Mouse (Mus musculus) splenic B cell, adult 2 months (primary cell): ENCODE results near the gene Itga6.

ENCODE experiments used
- DNase-seq: peaks from one replicate; pipeline ENCODE4 v3.0.0-alpha.2; 2011; ENCODE audit warnings: low read depth, low spot score
- H3K27me3 ChIP-seq: 2 replicates; pipeline ENCODE4 v1.6.1; 2012; ENCODE audit warnings: mild to moderate bottlenecking, low read length, moderate library complexity, mixed read lengths; ENCODE audit not compliant: control insufficient read depth, poor library complexity, insufficient read depth, severe bottlenecking
- H3K36me3 ChIP-seq: 2 replicates; pipeline ENCODE4 v1.6.1; 2012; ENCODE audit warnings: mild to moderate bottlenecking, low read length, moderate library complexity, mixed read lengths; ENCODE audit not compliant: control insufficient read depth, poor library complexity, insufficient read depth, severe bottlenecking

Gene Itga6

DNA sequence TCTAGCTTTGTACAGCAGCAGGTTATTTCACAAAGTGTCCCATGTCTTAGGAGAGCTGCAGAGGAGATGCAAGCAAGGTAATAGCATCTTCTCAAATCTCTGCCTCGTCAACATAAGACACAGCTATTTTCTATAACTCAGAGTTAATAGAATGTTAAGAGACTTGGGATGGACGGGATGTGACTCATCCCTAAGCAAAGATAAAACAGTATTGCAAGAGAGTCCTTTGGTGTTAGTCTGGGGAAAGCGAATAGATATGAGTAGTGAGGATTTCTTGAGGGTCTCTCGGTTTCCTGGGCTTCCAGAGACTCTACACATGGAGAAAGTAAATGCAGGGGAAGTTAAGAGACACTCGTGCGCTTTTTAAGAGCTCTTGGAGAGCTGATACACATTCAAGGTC, 21.4 kb upstream of the Itga6 start:
- DNase-seq, result no peak
- H3K27me3 ChIP-seq, result no peaks in the 10 kb centered on the region
- no peaks in the 10 kb centered on the region for H3K36me3 ChIP-seq

DNA sequence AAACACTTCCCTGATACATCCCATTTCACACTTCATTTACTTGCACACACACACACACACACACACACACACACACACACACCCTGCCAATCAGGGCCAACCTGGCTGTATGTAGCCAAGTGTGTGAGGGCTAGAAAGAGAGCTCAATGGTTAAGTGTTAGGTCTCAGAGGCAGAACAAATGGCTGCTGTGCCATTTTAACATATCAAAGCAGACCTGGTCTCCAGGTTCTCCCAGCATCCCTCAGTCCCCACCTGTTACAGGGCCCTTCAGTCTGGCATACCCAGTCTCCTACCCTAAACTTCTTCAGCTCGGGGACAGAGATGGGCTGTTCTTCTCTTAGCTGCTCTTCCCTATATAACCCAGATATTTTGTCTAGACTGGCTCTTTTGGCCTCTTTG, 20.0 kb upstream of the Itga6 start:
- no peak for DNase-seq
- Histone ChIP-seq H3K27me3 (no peaks in the 10 kb centered on the region), H3K36me3 (no peaks in the 10 kb centered on the region)

DNA sequence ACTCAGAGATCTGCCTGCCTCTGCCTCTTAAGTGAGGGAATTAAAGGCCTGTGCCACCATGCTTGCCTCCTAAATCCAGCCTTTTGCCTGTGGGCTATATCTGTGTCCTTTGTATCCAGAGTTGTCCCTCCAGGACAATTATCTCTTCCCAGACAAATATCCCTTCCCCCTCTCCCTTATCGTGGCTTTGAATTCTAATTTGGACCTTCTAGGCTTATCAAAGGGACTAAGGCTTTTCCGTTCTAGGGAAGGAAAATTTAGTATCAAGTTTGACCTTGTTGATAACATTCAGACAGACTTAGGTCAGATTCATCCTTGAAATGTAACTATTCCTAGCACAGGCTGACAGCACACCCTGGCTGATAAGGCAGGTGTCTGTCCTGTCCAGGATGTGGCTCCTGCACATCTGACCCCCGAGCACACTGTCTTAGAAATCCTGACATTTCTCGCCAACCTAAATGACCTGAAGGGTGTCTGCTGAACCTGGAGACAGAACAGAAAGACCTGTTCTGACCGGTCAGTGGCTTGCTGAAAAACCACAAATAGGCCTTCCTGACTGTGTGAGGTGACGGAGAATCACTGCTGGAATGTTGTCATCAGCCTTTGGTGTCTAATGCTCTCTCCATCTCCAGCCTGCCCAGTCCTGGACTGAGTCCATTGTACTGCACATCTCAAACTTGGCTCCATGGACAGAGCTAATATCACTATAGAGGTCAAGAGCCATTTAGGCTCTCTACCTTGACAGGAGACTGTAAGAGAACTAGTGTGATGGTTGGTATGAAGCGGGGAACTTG, 18.3 kb upstream of the Itga6 start:
- DNase-seq, result no peak
- Histone ChIP-seq H3K36me3 (no peaks in the 10 kb centered on the region), H3K27me3 (no peaks in the 10 kb centered on the region)

DNA sequence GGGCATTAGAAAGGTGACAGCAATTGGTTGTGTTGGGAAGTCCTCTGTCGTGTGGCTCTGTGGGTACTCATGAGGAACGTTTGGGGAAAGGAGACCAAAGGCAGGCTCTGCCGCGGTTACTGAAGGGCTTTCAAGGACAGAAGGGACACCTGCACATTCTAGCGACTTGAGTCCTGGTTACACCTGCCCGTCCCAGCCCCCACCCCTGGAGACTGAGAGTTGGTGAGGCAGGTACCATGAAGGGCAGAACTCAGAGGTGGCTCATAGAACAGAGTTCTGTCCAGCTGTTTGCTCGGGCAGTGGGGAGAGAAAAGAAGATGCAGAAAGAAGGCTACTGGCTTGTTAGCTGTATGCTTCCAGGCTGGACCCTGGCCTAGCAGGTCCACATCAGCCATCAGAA, 17.1 kb upstream of the Itga6 start:
- no peak for DNase-seq
- no peaks in the 10 kb centered on the region for H3K27me3 ChIP-seq
- no peaks in the 10 kb centered on the region for H3K36me3 ChIP-seq

DNA sequence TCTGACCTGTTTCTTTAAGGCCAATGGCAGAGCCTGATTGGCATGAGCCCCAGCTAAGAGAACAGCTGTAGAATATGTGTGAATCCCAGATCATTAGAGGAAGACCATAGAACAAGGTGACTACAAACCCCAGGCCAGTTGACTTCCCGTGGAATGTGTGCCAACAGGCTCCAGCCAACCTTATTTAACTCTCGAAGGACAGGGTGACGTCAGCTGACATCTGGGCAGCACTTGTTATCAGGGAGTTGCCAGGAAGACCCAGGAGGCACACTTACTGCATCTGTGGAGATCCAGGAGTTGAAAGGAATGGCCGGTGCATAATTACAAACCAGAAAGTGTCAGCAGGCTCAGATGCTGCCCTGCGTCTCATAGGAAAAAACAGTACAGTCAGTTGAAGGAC, 16.6 kb upstream of the Itga6 start:
- Histone ChIP-seq H3K36me3 (no peaks in the 10 kb centered on the region), H3K27me3 (no peaks in the 10 kb centered on the region)
- DNase-seq, result no peak

GRCm38 (mm10) chr2:71730623-71731612, 14.5 kb upstream of the Itga6 start:
- no peaks in the 10 kb centered on the region for H3K27me3 ChIP-seq
- no peaks in the 10 kb centered on the region for H3K36me3 ChIP-seq
- no peak for DNase-seq

DNA sequence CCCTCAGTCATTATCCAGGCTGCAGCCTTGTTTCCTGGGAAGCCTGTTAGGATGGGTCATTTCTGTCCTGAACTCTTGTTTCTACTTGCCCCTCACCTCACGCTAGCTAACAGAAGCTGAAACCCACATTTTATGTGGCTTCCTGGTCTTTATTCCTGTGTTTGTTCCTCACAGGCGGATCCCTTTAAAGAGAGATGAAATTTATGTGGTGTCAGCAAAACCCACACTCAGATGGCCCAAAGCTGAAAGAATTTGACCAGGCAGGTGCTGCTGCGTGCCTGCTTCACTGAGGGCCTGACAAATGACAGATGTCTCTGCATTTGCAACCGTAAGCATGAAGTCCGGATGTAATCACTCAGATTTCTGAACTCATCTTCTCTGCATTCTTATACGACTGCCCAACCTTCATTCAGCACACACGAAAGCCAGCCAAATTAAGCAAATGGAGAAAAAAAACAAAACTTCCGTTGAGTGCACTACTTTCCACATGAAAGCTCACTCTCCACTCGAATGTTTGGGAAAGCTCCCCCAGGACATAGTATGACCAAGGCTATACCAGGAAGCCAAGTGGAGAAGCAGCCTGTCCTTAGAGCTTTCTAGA, 10.5 kb upstream of the Itga6 start:
- no peaks in the 10 kb centered on the region for H3K36me3 ChIP-seq
- no peaks in the 10 kb centered on the region for H3K27me3 ChIP-seq
- no peak for DNase-seq

DNA sequence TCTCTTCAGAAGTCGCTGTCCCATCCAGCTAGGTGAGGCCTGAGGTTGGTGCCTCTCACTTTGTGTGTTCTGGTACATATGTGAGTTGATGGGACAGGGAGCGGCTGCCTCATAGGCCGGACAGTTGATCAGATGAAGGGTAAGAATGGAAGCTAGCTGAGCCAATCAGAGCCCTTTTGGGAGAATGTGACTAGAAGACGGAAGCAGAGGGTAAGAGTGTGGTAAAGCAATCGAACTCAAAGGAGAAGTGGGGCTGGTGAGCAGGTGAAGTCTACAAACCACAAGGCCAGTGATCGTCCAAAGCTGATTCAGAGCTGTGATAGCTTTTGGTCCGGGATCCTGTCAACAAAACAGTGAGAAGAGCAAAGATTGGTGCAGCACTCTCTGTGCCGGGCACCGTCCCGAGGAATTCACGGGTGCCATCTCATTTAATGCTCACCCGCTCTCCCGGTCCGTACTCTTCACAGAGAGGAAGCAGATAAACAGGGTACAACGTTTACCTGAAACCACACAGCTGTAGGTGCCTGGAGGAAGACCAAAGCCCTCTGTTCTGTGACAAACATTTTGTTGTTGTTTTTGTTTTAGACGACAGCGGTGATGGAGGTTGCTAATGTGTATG, 9.8 kb upstream of the Itga6 start:
- no peaks in the 10 kb centered on the region for H3K27me3 ChIP-seq
- H3K36me3 ChIP-seq, result no peaks in the 10 kb centered on the region
- DNase-seq, result peak; percentile 33

- peak; percentile 19 for DNase-seq
- Histone ChIP-seq H3K36me3 (no peaks in the 10 kb centered on the region), H3K27me3 (no peaks in the 10 kb centered on the region)
Measured at GRCm38 (mm10) chr2:71736213-71736612, 9.2 kb upstream of the Itga6 start.

- Histone ChIP-seq H3K27me3 (no peaks in the 10 kb centered on the region), H3K36me3 (no peaks in the 10 kb centered on the region)
- DNase-seq, result no peak
Measured at GRCm38 (mm10) chr2:71739173-71739860, 6.1 kb upstream of the Itga6 start.

- Histone ChIP-seq H3K27me3 (no peaks in the 10 kb centered on the region; the same call in 1 of the 2 replicates), H3K36me3 (no peaks in the 10 kb centered on the region)
- DNase-seq, result no peak
Measured at GRCm38 (mm10) chr2:71742557-71742956, 2.9 kb upstream of the Itga6 start.

- no peak for DNase-seq
- Histone ChIP-seq H3K36me3 (no peaks in the 10 kb centered on the region), H3K27me3 (no peaks in the 10 kb centered on the region; the same call in 1 of the 2 replicates)
Measured at GRCm38 (mm10) chr2:71743377-71743776, 2.0 kb upstream of the Itga6 start.

- Histone ChIP-seq H3K36me3 (no peaks in the 10 kb centered on the region), H3K27me3 (no peaks in the 10 kb centered on the region; the same call in 1 of the 2 replicates)
- DNase-seq, result no peak
Measured at GRCm38 (mm10) chr2:71744320-71744719, 1.1 kb upstream of the Itga6 start.
